Mouse (Mus musculus) CH12.LX (cell line): ENCODE data around the gene Slc2a2. TPM values are rescaled to one million over a fixed set of nuclear protein-coding genes. Genes with fewer than 3 reads are reported as not detected.

Experiments used
- DNase-seq: peaks from one replicate; pipeline ENCODE4 v3.0.0-alpha.2; 2013; ENCODE audit errors: extremely low read depth
- H3K27ac ChIP-seq: 2 replicates; pipeline ENCODE4 v1.5.1; 2012; ENCODE audit warnings: low read depth, mild to moderate bottlenecking, control low read depth, moderate library complexity; ENCODE audit not compliant: insufficient read depth
- H3K27me3 ChIP-seq: replicated peaks from 2 replicates; pipeline ENCODE3; 2012; ENCODE audit warnings: inconsistent platforms
- H3K36me3 ChIP-seq, 2 experiments: replicated peaks in 1 of 2; 2 replicates each; pipeline versions ENCODE3 to v1.6.1; 2012; ENCODE audit warnings: inconsistent platforms in 1 of 2, low read length in 1 of 2, mild to moderate bottlenecking in 1 of 2, mixed read lengths in 1 of 2, moderate library complexity in 1 of 2; ENCODE audit not compliant: control insufficient read depth in 1 of 2, insufficient read depth in 1 of 2
- H3K4me1 ChIP-seq, 2 experiments: 2 replicates each; pipeline ENCODE4 v1.6.1; 2012; ENCODE audit warnings: inconsistent platforms in 1 of 2, moderate library complexity in 1 of 2; ENCODE audit not compliant: insufficient read depth in 2 of 2, control insufficient read depth in 1 of 2
- H3K4me2 ChIP-seq: 2 replicates; pipeline ENCODE4 v1.6.1; 2012; ENCODE audit warnings: low read depth, mild to moderate bottlenecking, control low read depth; ENCODE audit not compliant: poor library complexity, insufficient read depth, severe bottlenecking
- H3K4me3 ChIP-seq, 3 experiments: fragments of 150-350 bp in 1 of 3; sonication (generic) in 1 of 3; replicated peaks in 1 of 3; 2 replicates each; pipeline versions ENCODE3 to v1.5.1; 2011 to 2012; ENCODE audit warnings: low read depth in 2 of 3, low read length in 2 of 3, mild to moderate bottlenecking in 2 of 3, moderate library complexity in 2 of 3, control low read depth in 1 of 3, improper control_type of control experiment in 1 of 3, inconsistent platforms in 1 of 3, mixed read lengths in 1 of 3; ENCODE audit not compliant: poor library complexity in 1 of 3
- H3K79me2 ChIP-seq: replicated peaks from 2 replicates; pipeline ENCODE4 v1.6.1; 2012; ENCODE audit warnings: mild to moderate bottlenecking, moderate library complexity; ENCODE audit not compliant: control insufficient read depth, poor library complexity, insufficient read depth, severe bottlenecking; ENCODE audit errors: extremely low read depth
- H3K9ac ChIP-seq: 2 replicates; pipeline ENCODE4 v1.6.1; 2012; ENCODE audit warnings: low read depth, mild to moderate bottlenecking, control low read depth, moderate library complexity; ENCODE audit not compliant: insufficient read depth
- H3K9me3 ChIP-seq: replicated peaks from 2 replicates; pipeline ENCODE3; 2012; ENCODE audit warnings: low read length, inconsistent platforms, mixed read lengths
- CHD1 ChIP-seq: IDR thresholded peaks from 2 replicates; pipeline ENCODE4 v1.6.1; 2012; ENCODE audit warnings: low read depth, low read length, improper control_type of control experiment, inconsistent platforms
- CTCF ChIP-seq, 2 experiments: IDR thresholded peaks in 1 of 2; conservative IDR thresholded peaks in 1 of 2; 2 replicates each; pipeline ENCODE4 v1.5.1; 2011 to 2012; ENCODE audit warnings: low read depth in 2 of 2, low read length in 2 of 2, improper control_type of control experiment in 1 of 2, inconsistent platforms in 1 of 2, mild to moderate bottlenecking in 1 of 2, moderate library complexity in 1 of 2
- E2F4 ChIP-seq: IDR thresholded peaks from 2 replicates; pipeline ENCODE4 v1.6.1; 2011; ENCODE audit warnings: low read depth, low read length, improper control_type of control experiment; ENCODE audit not compliant: insufficient replicate concordance
- ELF1 ChIP-seq: IDR thresholded peaks from 2 replicates; pipeline ENCODE4 v1.6.1; 2014; ENCODE audit warnings: low read depth, mild to moderate bottlenecking, inconsistent platforms, low read length, improper control_type of control experiment
- EP300 ChIP-seq: IDR thresholded peaks from 2 replicates; pipeline ENCODE4 v1.6.1; 2011; ENCODE audit warnings: low read length, improper control_type of control experiment
- ETS1 ChIP-seq: conservative IDR thresholded peaks from 2 replicates; pipeline ENCODE4 v1.6.1; 2012; ENCODE audit warnings: low read depth, mild to moderate bottlenecking, inconsistent platforms, low read length, improper control_type of control experiment, moderate library complexity
- GABPA ChIP-seq: IDR thresholded peaks from 2 replicates; pipeline ENCODE4 v1.6.1; 2012; ENCODE audit warnings: low read depth, low read length, improper control_type of control experiment, inconsistent platforms; ENCODE audit not compliant: insufficient replicate concordance
- IRF4 ChIP-seq: IDR thresholded peaks from 2 replicates; pipeline ENCODE4 v1.6.1; 2014; ENCODE audit warnings: low read depth, mild to moderate bottlenecking, inconsistent platforms, low read length, improper control_type of control experiment
- JUND ChIP-seq: conservative IDR thresholded peaks from 2 replicates; pipeline ENCODE4 v1.6.1; 2011; ENCODE audit warnings: low read depth, low read length, improper control_type of control experiment
- MEF2A ChIP-seq: IDR thresholded peaks from 2 replicates; pipeline ENCODE4 v1.6.1; 2014; ENCODE audit warnings: low read depth, mild to moderate bottlenecking, inconsistent platforms, low read length, improper control_type of control experiment, borderline replicate concordance
- MYC ChIP-seq: IDR thresholded peaks from 2 replicates; pipeline ENCODE4 v1.6.1; 2011; ENCODE audit warnings: low read depth, mild to moderate bottlenecking, improper control_type of control experiment, low read length
- NELFE ChIP-seq: IDR thresholded peaks from 2 replicates; pipeline ENCODE4 v1.6.1; 2011; ENCODE audit warnings: low read depth, low read length, improper control_type of control experiment
- PAX5 ChIP-seq: IDR thresholded peaks from 2 replicates; pipeline ENCODE4 v1.6.1; 2012; ENCODE audit warnings: low read length, inconsistent platforms, mixed read lengths
- POLR2A ChIP-seq: IDR thresholded peaks from 2 replicates; pipeline ENCODE4 v1.6.1; 2011; ENCODE audit warnings: low read depth, mild to moderate bottlenecking, improper control_type of control experiment, low read length
- POLR2AphosphoS2 ChIP-seq: IDR thresholded peaks from 2 replicates; pipeline ENCODE4 v1.6.1; 2011; ENCODE audit warnings: low read depth, low read length, improper control_type of control experiment
- RAD21 ChIP-seq: IDR thresholded peaks from 2 replicates; pipeline ENCODE4 v1.6.1; 2011; ENCODE audit warnings: low read depth, mild to moderate bottlenecking, low read length, improper control_type of control experiment, moderate library complexity
- RCOR1 ChIP-seq: conservative IDR thresholded peaks from 2 replicates; pipeline ENCODE4 v1.6.1; 2012; ENCODE audit warnings: low read depth, mild to moderate bottlenecking, inconsistent platforms, low read length, improper control_type of control experiment
- TBP ChIP-seq: conservative IDR thresholded peaks from 2 replicates; pipeline ENCODE4 v1.6.1; 2011; ENCODE audit warnings: low read depth, low read length, improper control_type of control experiment
- TCF12 ChIP-seq: IDR thresholded peaks from 2 replicates; pipeline ENCODE4 v1.6.1; 2014; ENCODE audit warnings: low read depth, mild to moderate bottlenecking, inconsistent platforms, low read length, improper control_type of control experiment
- UBTF ChIP-seq: IDR thresholded peaks from 2 replicates; pipeline ENCODE4 v1.6.1; 2012; ENCODE audit warnings: low read depth, mild to moderate bottlenecking, inconsistent platforms, low read length, improper control_type of control experiment, moderate library complexity
- USF1 ChIP-seq: IDR thresholded peaks from 2 replicates; pipeline ENCODE4 v1.6.1; 2014; ENCODE audit warnings: low read depth, mild to moderate bottlenecking, inconsistent platforms, low read length, improper control_type of control experiment
- USF2 ChIP-seq: conservative IDR thresholded peaks from 2 replicates; pipeline ENCODE4 v1.6.1; 2011; ENCODE audit warnings: low read depth, low read length, improper control_type of control experiment
- ZC3H11A ChIP-seq: IDR thresholded peaks from 2 replicates; pipeline ENCODE4 v1.6.1; 2012; ENCODE audit warnings: low read depth, mild to moderate bottlenecking, inconsistent platforms, low read length, improper control_type of control experiment
- ZKSCAN1 ChIP-seq: IDR thresholded peaks from 2 replicates; pipeline ENCODE4 v1.6.1; 2012; ENCODE audit warnings: low read depth, inconsistent platforms, low read length, improper control_type of control experiment, borderline replicate concordance
- ZMIZ1 ChIP-seq: IDR thresholded peaks from 2 replicates; pipeline ENCODE4 v1.6.1; 2012; ENCODE audit warnings: low read depth, mild to moderate bottlenecking, inconsistent platforms, low read length, improper control_type of control experiment
- ZNF384 ChIP-seq: IDR thresholded peaks from 2 replicates; pipeline ENCODE4 v1.6.1; 2012; ENCODE audit warnings: low read depth, low read length, improper control_type of control experiment, inconsistent platforms
- dilution Hi-C: fragments of 300-500 bp; cut with MboI; formaldehyde crosslinking; loops from 2 replicates; pipeline ENCODE4 v1.14.3; 2020; ENCODE audit warnings: low sequenced_read_pairs; ENCODE audit not compliant: extremely low pct_unique_long_range_greater_than_20kb, extremely low pct_ligation_motif_present
- in situ Hi-C: fragments of 300-500 bp; cut with MboI; formaldehyde crosslinking; loops from 3 replicates; pipeline ENCODE4 v1.14.3; 2019; ENCODE audit warnings: low sequenced_read_pairs, low pct_ligation_motif_present, low pct_unique_long_range_greater_than_20kb, mixed read lengths
- polyA plus RNA-seq: library from polyadenylated mRNA; unstranded; fragments of >175 nt; gene quantifications from 2 replicates; pipeline ENCODE4 v1.2.1, GENCODE M21; 2012; ENCODE audit warnings: low read depth; ENCODE audit not compliant: insufficient read length
- total RNA-seq, 2 experiments: library from RNA; depleted of rRNA; stranded (reverse); fragments of 300-350 nt in 1 of 2; fragments of >200 nt in 1 of 2; gene quantifications; 2 replicates each; pipeline ENCODE4 v1.2.3; 2012 to 2014

Slc2a2 gene
- total and polyA plus RNA-seq, 3 experiments: not detected

- in situ Hi-C loops: no loop called here
- Histone ChIP-seq H3K79me2 (no peaks in the 10 kb centered on the region), H3K36me3 (no peaks in the 10 kb centered on the region), H3K9me3 (peaks cover 3% of the 10 kb centered on the region), H3K27ac (no peak overlapping the region), H3K4me2 (no peak overlapping the region), H3K27me3 (no peaks in the 10 kb centered on the region), H3K4me3 (no peak overlapping the region), H3K4me1 (no peaks in the 10 kb centered on the region), H3K9ac (no peak overlapping the region)
- dilution Hi-C loops: no loop called here
- DNase-seq: no peak
- TF ChIP-seq E2F4: no peak
- TF ChIP-seq RAD21: no peak
- no peak for TF ChIP-seq JUND
- TF ChIP-seq UBTF: no peak
- no peak for TF ChIP-seq EP300
- TF ChIP-seq TBP: no peak
- no peak for TF ChIP-seq NELFE
- no peak for TF ChIP-seq USF2
- no peak for TF ChIP-seq GABPA
- no peak for TF ChIP-seq MYC
Measured at GRCm38 (mm10) chr3:28713913-28714698, 16.4 kb downstream of the Slc2a2 start.

GRCm38 (mm10) chr3:28718521-28718920 is 20.8 kb downstream of the Slc2a2 start:
- no peaks in the 10 kb centered on the region for H3K36me3 ChIP-seq
- TF ChIP-seq ZMIZ1: no peak
- no peak for TF ChIP-seq POLR2AphosphoS2
- TF ChIP-seq, all 38 proteins: peak for 0
- Histone ChIP-seq H3K27ac (no peak overlapping the region), H3K4me2 (no peak overlapping the region), H3K4me1 (no peaks in the 10 kb centered on the region), H3K79me2 (no peaks in the 10 kb centered on the region), H3K4me3 (no peak overlapping the region), H3K9ac (no peak overlapping the region), H3K27me3 (no peaks in the 10 kb centered on the region), H3K9me3 (no peaks in the 10 kb centered on the region)
- dilution Hi-C loops (no loop called here), in situ Hi-C loops (no loop called here)
- DNase-seq: no peak

- dilution Hi-C loops: no loop called here
- Histone ChIP-seq H3K9ac (no peak overlapping the region), H3K4me1 (no peaks in the 10 kb centered on the region), H3K27me3 (no peaks in the 10 kb centered on the region), H3K27ac (no peak overlapping the region), H3K79me2 (no peaks in the 10 kb centered on the region), H3K36me3 (no peaks in the 10 kb centered on the region), H3K4me3 (no peak overlapping the region), H3K9me3 (no peaks in the 10 kb centered on the region), H3K4me2 (no peak overlapping the region)
- DNase-seq: no peak
- in situ Hi-C loops: no loop called here
- TF ChIP-seq E2F4 (no peak), TCF12 (no peak), PAX5 (no peak), ZMIZ1 (no peak), RCOR1 (no peak), MEF2A (no peak), CHD1 (no peak), ETS1 (no peak), ZC3H11A (no peak), IRF4 (no peak), POLR2A (no peak), ZNF384 (no peak), CTCF (conservative IDR thresholded peaks at IDR 0.05 in 1 of 2, IDR thresholded peaks at IDR 0.05 in 1 of 2; ENCODE audit: low read depth in 2 of 2, low read length in 2 of 2) (no peak), ZKSCAN1 (no peak), ELF1 (no peak), USF1 (no peak), RAD21 (no peak)
Measured at GRCm38 (mm10) chr3:28721218-28721617, 23.5 kb downstream of the Slc2a2 start.
